Mouse (Mus musculus): ENCODE results near the gene Med18.
"Not testable (repeated sequence)": the region's sequence is repeated elsewhere in the genome, so short reads cannot be mapped to it uniquely, and the experiment has no call there.

DNA sequence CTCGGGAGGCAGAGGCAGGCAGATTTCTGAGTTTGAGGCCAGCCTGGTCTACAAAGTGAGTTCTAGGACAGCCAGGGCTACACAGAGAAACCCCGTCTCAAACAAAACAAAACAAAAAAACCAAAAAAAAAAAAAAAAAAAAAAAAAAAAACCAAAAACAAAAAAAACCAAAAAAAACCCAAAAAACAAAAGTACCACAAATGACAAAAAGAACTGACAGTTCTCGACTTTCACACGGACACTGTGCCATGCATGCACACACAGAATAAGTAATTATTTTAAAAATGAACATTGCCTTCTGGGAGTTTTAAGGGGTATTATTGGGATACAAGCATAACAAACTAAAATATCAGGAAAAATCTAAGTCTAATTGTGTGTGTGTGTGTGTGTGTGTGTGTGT, 50.5 kb downstream of the Med18 start:
- not testable (repeated sequence) for TF ChIP-seq POLR2A (IDR thresholded peaks at IDR 0.05; ENCODE audit: control insufficient read depth, extremely low read depth, insufficient read depth, low read length, poor library complexity); CTCF (IDR thresholded peaks at IDR 0.05; ENCODE audit: borderline replicate concordance, control insufficient read depth, extremely low read depth, insufficient read depth, low read length, poor library complexity)

Data from thymus, adult 2 months (tissue).